Mouse (Mus musculus) mouse trophoblast stem cell (cell line): Measurements from ENCODE around the gene Dner.

Source experiments
- in situ Hi-C, 2 experiments: fragments of 300-500 bp; cut with MseI, MboI; formaldehyde crosslinking; loops; 2 replicates in 1 of 2; 3 replicates in 1 of 2; pipeline ENCODE4 v1.15.1; 2025

Gene Dner

GRCm38 (mm10) chr1:84695517-84696411 is at the start of gene Dner:
Dner (minus strand) TSS chr1:84696221.
- in situ Hi-C loops: no loop called here

- in situ Hi-C loops: no loop called here
These were observed 46.1 kb upstream of the Dner start for GRCm38 (mm10) chr1:84742156-84742555.

GRCm38 (mm10) chr1:84740080-84740479 is 44.1 kb upstream of the Dner start:
- in situ Hi-C loops: no loop called here

GRCm38 (mm10) chr1:84737097-84737496 is 41.1 kb upstream of the Dner start:
- in situ Hi-C loops: no loop called here

- in situ Hi-C loops: no loop called here
These were observed 37.8 kb upstream of the Dner start for GRCm38 (mm10) chr1:84733799-84734198.

GRCm38 (mm10) chr1:84731763-84732162 is 35.7 kb upstream of the Dner start:
- in situ Hi-C loops: no loop called here

GRCm38 (mm10) chr1:84722841-84723240 is 26.8 kb upstream of the Dner start:
- in situ Hi-C loops: no loop called here

GRCm38 (mm10) chr1:84722371-84722770 is 26.4 kb upstream of the Dner start:
- in situ Hi-C loops: no loop called here

- in situ Hi-C loops: no loop called here
These were observed 25.9 kb upstream of the Dner start for GRCm38 (mm10) chr1:84721942-84722341.

- in situ Hi-C loops: no loop called here
These were observed 14.1 kb upstream of the Dner start for GRCm38 (mm10) chr1:84709810-84710785.

- in situ Hi-C loops: no loop called here
These were observed 13.4 kb upstream of the Dner start for GRCm38 (mm10) chr1:84709406-84709805.

GRCm38 (mm10) chr1:84700254-84700653 is 4.2 kb upstream of the Dner start:
- in situ Hi-C loops: no loop called here

GRCm38 (mm10) chr1:84697136-84697535 is 1.1 kb upstream of the Dner start:
- in situ Hi-C loops: no loop called here

GRCm38 (mm10) chr1:84694688-84695474 is 1.1 kb downstream of the Dner start:
- in situ Hi-C loops: no loop called here

GRCm38 (mm10) chr1:84677910-84678309 is 18.1 kb downstream of the Dner start:
- in situ Hi-C loops: no loop called here

- in situ Hi-C loops: no loop called here
These were observed 27.7 kb downstream of the Dner start for GRCm38 (mm10) chr1:84668100-84668846.

GRCm38 (mm10) chr1:84667660-84668059 is 28.4 kb downstream of the Dner start:
- in situ Hi-C loops: no loop called here

- in situ Hi-C loops: no loop called here
These were observed 31.5 kb downstream of the Dner start for GRCm38 (mm10) chr1:84664377-84665118.

- in situ Hi-C loops: no loop called here
These were observed 49.2 kb downstream of the Dner start for GRCm38 (mm10) chr1:84646781-84647180.

GRCm38 (mm10) chr1:84640463-84640862 is 55.6 kb downstream of the Dner start:
- in situ Hi-C loops: no loop called here
